Mouse (Mus musculus) skeletal muscle tissue, adult 2 months (tissue): ENCODE results near the gene Ralgds.
"Not testable (repeated sequence)": the region's sequence is repeated elsewhere in the genome, so short reads cannot be mapped to it uniquely, and the experiment has no call there.

ENCODE experiments used
- DNase-seq: peaks from one replicate; pipeline ENCODE4 v3.0.0-alpha.2; 2012; ENCODE audit warnings: low read depth, low spot score

Gene Ralgds

GRCm38 (mm10) chr2:28504676-28505075 is 8.2 kb upstream of the Ralgds start:
- DNase-seq = no peak

GRCm38 (mm10) chr2:28505795-28506194 is 7.1 kb upstream of the Ralgds start, which contains the start of gene Gm10134:
TSS of gene Gm10134 (plus strand) at chr2:28506095.
- no peak for DNase-seq

- no peak for DNase-seq
Observed at GRCm38 (mm10) chr2:28506291-28506690, 6.6 kb upstream of the Ralgds start.

DNA sequence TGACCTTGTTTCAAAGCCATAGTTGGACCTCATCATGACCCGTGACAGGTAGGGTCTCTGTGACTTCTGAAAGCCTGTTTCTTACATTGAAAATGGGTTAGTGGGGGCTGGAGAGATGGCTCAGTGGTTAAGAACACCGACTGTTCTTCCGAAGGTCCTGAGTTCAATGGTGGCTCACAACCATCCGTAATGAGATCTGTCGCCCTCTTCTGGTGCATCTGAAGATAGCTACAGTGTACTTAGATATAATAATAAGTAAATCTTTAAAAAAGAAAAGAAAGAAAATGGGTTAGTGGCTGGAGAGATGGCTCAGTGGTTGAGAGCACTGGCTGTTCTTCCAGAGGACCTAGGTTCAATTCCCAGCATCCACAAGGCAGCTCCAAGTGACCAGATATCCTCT is 1.3 kb upstream of the Ralgds start:
- DNase-seq = not testable (repeated sequence)

- DNase-seq = no peak
Observed at GRCm38 (mm10) chr2:28513431-28514370, 776 bp downstream of the Ralgds start.

DNA sequence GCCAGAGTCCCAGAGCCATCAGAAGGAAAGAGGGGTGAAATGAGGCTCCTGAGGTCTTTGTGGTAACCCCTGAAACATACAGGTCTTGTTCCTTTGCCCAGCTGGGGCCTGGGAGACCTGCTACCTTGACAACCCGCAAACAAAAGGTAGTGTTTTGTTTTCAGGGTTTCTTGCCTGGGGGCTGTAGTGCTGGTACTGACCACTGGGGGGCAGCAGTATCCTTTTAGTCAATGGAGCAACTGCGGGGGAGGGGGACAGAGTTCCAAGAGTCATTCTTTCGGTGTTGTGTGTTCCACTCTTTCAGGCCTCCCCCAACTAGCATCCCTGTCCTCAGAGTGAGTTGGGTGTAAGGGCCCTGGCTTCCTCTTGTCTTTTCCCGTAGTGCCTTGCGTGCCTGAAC is 1.6 kb downstream of the Ralgds start:
- no peak for DNase-seq

DNA sequence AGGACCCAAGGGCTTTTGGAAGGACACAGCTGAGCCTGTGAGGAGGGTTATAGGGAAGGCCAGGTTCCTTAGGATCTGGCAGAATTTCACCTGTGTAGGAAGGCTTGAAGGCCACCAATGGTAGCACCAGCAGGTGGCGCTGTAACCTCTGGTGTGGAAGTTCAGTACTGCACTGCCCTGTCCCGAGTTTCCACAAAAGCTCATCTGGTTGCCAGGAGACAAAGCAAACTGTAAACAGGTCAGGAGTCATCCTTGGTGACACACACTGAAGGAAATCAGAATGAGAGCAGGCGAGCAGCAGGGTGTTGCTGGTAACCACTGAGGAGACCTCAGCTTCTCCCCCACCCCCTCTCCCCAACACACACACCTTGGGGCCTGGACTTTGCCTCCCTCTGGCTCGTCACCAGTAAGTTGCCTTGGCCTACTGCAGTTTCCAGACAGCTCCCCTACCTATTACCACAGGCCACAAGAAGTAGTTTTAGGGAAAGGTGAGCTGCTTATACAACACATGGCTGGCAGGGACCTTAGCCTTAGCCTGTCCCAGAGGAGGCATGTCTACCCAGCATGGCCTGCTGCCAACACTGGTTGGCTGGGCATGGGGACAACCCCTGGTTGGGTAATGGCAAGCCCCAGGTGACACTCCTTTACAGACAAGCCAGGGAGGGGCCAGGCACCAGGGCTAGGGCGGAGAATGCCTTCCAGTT is 4.4 kb downstream of the Ralgds start:
- peak; percentile 89 for DNase-seq

DNA sequence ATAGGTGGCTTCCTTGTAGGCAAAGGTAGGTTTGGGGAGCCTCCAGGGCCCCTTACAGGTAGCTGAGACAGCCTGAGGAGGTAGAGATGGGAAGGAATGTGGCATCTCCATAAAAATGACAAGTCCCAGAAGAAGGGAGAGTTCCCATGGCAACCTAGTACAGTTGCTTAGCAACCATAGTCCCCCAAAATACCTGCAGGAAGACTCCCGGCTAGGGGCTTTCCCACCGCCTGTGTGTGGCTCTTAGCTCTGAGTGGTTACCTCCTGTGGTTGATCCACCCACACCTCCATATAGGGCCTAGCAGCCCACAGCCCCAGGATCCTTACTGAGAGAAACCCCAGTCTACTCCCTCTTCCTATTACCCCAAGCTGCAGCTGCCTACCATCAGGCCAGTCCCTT is 5.3 kb downstream of the Ralgds start:
- DNase-seq = no peak

DNA sequence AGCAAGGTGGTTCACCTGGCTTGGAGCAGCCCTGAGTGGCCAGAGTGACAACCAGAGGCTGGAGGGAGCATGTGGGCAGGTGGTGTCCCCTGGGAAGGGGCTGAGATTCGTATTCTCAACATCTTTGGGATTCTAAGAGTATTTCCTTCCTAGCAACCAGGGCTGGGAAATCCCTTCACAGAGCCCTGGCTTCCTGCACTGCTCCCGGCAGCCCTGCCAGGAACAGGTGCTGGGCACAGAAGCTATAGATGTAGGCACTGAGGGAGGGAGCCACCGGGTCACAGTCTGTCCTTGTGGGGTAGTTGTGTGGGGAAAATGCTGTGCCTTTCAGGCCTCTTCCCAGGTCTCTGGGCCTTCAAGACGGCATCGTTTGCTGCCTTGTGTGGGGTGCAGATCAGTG is 7.7 kb downstream of the Ralgds start:
- DNase-seq = no peak

DNA sequence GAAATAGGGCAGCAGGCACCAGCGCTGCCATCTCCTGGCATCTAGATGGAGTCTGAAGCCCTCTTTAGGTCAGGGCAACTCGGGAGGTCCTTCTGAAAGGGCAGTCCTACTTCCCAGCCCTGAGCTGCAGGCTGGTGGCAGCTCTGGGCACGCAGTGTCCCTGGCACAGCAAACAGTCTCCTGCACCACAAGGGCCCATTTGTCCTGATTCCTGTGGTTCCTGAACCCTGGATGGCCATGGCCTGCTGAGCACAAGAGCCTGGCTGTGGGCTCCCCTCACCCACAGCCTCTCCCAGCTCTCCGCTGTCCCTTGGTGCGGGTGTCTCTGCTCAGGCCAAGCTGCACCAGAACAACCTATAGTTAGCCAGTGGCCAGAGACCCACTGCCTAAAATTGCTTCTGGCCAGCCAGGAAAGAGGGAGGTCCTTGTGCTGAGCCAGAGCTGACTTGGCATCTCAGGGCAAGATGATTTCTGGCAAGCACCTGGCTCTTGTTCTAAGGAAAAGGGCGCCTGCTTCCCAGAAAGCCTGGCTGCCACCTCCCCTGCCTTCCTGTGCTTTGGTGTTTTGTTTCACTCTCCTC is 8.7 kb downstream of the Ralgds start:
- peak; percentile 67 for DNase-seq

DNA sequence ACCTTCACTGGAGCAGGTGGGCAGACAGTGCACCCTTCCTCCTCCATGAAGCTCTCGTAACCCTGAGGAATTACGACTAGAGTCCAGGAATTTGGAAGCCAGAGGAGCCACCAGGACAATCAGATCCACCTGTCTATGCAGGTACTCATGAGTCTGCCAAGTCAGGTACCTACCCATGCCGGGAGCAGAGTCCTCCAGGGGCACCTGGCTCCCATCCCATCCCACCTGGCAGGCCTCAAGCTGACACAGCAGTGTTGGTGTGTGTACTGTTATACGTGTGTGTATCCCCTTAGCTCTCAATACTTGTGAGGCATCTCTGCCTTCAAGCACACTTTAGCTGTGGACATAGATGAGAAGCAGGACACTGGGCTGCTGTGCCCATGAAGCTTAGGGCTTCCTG is 9.2 kb downstream of the Ralgds start:
- DNase-seq = no peak

- peak; percentile 90 for DNase-seq
Observed at GRCm38 (mm10) chr2:28523643-28524117, 10.8 kb downstream of the Ralgds start.

- no peak for DNase-seq
Observed at GRCm38 (mm10) chr2:28524406-28524805, 11.5 kb downstream of the Ralgds start.

GRCm38 (mm10) chr2:28525219-28525942 is 12.5 kb downstream of the Ralgds start:
- DNase-seq = peak; percentile 79

DNA sequence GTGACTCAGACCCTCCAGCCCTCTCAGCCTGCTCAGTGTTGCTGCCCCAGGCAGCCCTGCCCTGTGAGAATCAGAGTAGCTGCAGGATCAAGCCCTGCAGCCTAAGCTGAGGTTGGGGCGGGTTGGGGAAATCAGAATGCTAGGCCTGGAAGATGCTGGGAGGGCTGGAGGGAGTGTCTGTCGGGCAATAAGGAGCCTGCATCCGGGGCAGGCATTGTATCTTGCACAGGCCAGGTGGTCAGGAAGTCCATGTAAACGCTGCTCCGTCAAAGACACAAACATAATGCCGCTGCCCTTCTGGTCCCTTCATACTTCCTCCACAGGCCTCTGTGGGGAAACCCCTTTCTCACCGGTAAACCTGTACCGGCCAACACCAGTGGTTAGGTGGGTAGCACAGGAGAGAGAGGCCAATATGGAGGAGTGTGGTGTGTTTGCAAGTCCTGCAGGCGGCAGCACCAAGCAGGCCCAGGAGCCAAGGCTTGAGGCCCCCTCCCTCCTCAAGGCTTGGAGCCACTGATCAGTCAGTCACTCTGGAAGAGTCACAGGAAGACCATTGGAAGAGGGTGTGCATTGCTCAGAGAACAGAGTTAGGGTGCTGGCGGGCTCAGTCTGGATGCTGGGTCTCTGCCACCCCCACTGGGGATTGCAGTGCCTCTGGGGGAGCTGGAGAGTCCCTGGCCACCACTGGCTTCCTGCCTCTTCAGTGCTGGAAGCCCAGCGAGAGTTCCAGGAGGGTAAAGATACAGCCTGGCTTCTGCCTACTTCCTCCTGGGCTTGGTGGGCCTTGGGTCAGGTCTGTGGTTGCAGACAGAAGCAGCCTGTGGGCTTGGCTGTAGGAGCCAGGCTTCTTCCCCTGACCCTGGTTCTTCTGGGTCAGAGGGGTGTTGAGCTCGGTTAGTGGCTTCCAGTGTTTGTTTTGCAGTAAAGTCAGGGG is 13.3 kb downstream of the Ralgds start:
- DNase-seq = no peak

DNA sequence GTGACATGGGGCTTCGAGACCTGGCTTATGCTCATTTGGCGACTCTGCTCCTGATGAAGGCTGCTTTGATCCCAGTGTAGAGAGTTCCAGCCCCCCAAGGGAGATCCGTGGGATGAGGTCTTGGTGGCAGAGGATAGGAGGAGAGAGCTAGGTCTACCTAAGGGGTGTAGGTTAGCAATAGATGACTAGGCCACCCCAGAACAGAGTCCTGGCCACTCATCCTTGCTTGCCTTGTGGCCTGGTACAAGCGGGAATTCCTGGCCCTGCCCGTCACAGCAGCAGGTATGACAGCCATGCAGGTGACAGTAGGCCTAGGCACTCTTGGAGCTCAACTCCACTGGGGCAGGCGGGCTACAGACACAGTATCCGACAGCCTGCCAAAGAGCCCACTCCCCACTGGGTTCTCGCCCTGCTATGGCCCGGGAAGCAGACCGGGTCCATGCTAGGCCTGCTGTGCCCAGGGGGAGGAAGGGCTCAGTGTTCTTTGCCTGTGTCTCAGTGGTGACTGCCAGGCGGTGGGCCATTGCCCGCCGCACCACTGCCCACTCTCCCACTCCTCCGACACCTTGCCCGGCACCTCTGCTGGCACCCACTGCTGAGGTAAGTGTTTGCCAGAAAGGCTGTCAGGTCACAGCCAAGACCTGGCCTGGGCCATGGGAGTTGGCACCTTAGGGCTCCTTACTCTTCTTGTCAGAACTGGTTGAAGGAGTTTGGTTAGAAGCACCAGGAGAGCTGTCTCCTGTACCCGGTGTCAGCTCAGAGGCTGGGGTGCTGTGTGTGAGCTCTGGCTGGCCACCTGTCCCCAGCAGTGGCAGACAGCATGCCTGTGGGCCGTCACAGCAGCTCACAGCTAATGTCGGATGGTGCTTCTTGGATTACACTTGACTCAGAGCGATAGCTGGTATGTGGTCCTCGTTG is 14.8 kb downstream of the Ralgds start:
- DNase-seq = no peak

DNA sequence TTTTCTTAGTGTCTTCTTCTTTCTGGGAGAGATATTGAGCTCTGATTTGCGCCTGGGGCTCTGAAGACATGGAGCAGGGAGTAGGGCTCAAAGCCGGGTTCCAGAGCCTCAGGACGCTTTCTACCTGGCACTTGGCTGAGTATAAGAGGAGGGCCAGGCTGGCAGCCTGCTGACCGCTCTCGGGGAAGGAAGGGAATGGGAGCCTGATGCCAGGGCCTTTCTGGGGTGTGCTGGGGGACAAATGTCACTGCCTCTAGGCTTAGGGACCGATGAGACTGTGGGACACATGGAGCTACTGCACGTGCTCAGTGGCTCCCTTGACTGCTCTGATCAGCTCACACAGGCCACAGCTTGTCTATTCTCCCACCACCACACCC is 15.4 kb downstream of the Ralgds start:
- no peak for DNase-seq

DNA sequence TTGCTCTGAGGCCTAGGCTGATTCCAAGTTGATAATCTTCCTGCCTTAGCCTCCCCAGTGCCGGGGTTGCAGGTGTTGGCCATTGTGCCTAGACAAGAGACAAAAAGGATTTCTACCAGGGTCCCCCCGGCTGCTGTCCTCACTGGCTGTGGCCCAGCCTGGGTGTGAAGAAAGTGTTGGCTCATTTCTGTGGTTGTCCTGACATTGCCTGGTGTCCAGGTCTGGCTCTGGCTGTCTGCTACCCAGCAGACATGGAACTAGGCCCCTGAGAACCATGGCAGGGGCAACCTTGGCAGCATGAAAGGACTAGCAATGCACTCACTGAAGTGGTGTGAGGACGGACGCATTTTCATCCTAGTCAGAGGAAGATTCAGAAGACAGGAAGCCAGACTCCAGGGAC is 16.9 kb downstream of the Ralgds start:
- DNase-seq = no peak

GRCm38 (mm10) chr2:28530311-28530710 is 17.4 kb downstream of the Ralgds start:
- no peak for DNase-seq
